Mouse (Mus musculus): Measurements from ENCODE around the gene Mmrn2.

DNA sequence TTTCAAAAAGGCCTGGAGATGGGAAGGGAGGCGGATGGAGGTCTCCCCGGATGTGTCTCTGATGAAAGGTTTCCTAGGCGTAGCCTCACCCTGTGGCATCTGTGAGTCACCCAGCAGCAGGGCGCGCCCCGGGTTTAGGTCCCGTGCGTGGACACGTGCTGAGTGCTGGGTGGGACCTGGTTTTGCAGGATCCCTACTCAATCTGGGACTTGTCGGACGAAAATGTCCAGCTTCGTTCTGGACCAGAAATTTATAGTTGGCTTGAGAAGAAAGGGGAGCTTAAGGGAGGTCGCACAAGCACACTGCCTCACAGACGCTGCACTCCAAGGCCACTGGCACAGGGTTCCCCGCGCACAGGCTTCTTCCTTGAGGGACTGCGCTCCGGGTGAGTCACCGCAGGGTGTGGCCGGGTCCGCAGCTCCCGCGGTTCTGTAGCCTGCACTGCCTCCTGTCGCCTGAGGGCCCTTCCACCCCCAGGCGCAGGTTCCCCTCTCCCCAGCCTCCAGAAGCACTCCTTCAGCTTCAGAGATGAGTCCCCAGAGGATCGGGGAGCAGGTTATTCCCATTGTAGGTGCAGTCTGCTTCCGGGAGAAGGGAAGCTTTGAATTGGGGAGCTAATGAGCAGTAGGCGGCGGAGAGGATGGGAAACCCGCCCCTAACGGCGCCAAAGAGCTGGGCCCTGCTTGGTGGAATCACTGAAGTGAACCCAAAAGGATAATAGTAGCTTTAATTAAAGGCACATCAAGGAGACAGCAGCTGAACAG, 11.6 kb upstream of the Mmrn2 start:
- TF ChIP-seq POLR2A (IDR thresholded peaks at IDR 0.05; ENCODE audit: extremely low read depth, insufficient read depth, low read length) (0 out of 2 replicates have a peak, but pooled peaks have one; percentile 8), CTCF (IDR thresholded peaks at IDR 0.05; ENCODE audit: low read depth, low read length) (peak; percentile 53)

Data from liver, adult 2 months (tissue).